Mouse (Mus musculus) olfactory bulb, adult 2 months (tissue): ENCODE measurements around the gene Adamtsl5. TPM values are rescaled to one million over a fixed set of nuclear protein-coding genes. Genes with fewer than 3 reads are reported as not detected.

Experiments
- H3K27ac ChIP-seq: fragments of 200-500 bp; 2 replicates; pipeline ENCODE4 v1.5.1; 2012; ENCODE audit warnings: low read depth, low read length; ENCODE audit not compliant: insufficient read depth
- H3K4me1 ChIP-seq: fragments of 200-500 bp; 2 replicates; pipeline ENCODE4 v1.6.1; 2012; ENCODE audit warnings: low read length; ENCODE audit not compliant: control insufficient read depth, insufficient read depth
- H3K4me3 ChIP-seq: fragments of 200-500 bp; 2 replicates; pipeline ENCODE4 v1.5.1; 2012; ENCODE audit warnings: mild to moderate bottlenecking, low read depth, low read length, moderate library complexity; ENCODE audit not compliant: insufficient read depth
- CTCF ChIP-seq: fragments of 200-500 bp; IDR thresholded peaks from 2 replicates; pipeline ENCODE4 v1.5.1; 2012; ENCODE audit warnings: low read depth, mild to moderate bottlenecking, low read length, moderate library complexity; ENCODE audit not compliant: insufficient read depth
- POLR2A ChIP-seq: fragments of 200-500 bp; IDR thresholded peaks from 2 replicates; pipeline ENCODE4 v1.6.1; 2012; ENCODE audit warnings: mild to moderate bottlenecking, low read depth, low read length, moderate library complexity; ENCODE audit not compliant: insufficient read depth
- WGBS: fragments of 180-500 bp; shearing (Covaris S2); methylation state at CpG from one replicate; pipeline ENCODE4 v1.1.7; 2018; 5-methylcytosine and 5-hydroxymethylcytosine counted together
- polyA plus RNA-seq: library from polyadenylated mRNA; stranded (reverse); fragments of >200 nt; gene quantifications from 2 replicates; pipeline ENCODE4 v1.2.4, GENCODE M21; 2012; ENCODE audit warnings: low replicate concordance; ENCODE audit not compliant: missing spikeins, insufficient read depth, insufficient read length

Adamtsl5 gene
- polyA plus RNA-seq, 1 experiment = not detected

DNA sequence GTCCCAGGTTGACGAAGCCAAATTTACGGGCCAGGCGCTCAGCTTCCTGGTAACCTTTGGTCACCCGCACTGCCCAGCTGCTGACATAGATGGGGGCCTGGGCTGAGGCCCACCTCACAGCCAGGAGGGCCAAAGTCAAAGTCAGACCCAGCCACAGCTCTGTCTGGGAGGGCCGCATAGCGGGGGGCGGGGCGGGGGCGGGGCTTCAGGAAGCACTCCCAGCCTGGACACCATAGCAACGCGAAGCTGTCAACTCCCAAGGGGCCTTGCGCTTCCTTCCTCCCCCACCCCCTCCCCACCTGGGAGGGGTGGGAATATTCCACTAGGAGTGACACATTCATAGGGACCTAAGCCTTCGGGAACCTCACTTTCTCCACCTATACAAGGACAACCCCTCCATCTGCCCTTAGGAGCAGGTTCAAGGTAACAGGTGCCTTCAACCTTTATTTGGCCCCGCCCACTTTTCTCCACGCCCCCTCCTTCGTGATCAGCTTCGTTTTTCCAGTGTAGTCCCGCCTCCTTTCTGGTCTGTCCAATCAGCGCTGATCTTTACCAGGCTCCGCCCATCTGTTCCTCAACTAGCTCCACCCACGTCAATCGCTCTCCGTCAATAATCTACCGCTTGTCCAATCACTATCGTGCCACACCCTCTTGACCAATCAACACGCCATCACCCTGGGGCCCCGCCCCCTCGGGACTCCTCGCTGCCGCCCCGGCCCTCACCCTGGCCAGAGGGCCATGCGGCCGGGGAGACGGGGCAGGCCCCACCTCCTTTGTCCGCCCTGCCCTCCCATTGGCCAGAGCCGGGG lies 18.7 kb downstream of the Adamtsl5 start, which contains the start of the genes Pcsk4 and Reep6:
Gene Pcsk4 (minus strand): TSS at position 226 of the 809 bp plus-strand sequence.
Gene Reep6 (plus strand): TSS at position 681 of the 809 bp plus-strand sequence.
- Histone ChIP-seq H3K4me1 (peaks cover 12% of the 10 kb centered on the region), H3K27ac (no peak within 1 kb of the TSS), H3K4me3 (peak within 1 kb of the TSS; percentile 53)
- TF ChIP-seq CTCF (no peak), POLR2A (no peak)
- 7% methylated on average over 36 of the region's 36 CpGs for WGBS

DNA sequence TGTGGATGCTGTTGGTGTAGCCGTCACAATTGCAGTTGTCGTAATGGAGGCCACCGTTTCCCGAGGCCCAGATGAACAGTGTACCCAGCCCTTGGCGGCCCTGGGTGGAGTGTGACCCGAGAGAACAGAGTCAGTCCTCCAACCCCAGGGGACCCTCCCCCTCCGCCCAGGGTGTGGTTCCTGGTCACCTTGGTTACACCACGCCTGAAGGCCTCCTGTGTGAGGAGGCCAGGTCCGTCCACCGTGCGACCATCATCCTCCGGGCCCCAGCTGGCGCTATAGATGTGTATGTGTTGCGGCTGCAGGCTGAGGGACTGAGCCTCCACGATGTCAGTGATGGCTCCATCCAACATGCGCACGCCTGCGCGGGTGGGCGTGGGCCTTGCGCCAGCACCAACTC lies 23.2 kb downstream of the Adamtsl5 start:
- WGBS = 90% methylated on average over 21 of the region's 21 CpGs
- H3K4me3 ChIP-seq = no peak overlapping the region
- peaks cover 21% of the 10 kb centered on the region for H3K4me1 ChIP-seq
- TF ChIP-seq CTCF (no peak), POLR2A (no peak)
- no peak overlapping the region for H3K27ac ChIP-seq

DNA sequence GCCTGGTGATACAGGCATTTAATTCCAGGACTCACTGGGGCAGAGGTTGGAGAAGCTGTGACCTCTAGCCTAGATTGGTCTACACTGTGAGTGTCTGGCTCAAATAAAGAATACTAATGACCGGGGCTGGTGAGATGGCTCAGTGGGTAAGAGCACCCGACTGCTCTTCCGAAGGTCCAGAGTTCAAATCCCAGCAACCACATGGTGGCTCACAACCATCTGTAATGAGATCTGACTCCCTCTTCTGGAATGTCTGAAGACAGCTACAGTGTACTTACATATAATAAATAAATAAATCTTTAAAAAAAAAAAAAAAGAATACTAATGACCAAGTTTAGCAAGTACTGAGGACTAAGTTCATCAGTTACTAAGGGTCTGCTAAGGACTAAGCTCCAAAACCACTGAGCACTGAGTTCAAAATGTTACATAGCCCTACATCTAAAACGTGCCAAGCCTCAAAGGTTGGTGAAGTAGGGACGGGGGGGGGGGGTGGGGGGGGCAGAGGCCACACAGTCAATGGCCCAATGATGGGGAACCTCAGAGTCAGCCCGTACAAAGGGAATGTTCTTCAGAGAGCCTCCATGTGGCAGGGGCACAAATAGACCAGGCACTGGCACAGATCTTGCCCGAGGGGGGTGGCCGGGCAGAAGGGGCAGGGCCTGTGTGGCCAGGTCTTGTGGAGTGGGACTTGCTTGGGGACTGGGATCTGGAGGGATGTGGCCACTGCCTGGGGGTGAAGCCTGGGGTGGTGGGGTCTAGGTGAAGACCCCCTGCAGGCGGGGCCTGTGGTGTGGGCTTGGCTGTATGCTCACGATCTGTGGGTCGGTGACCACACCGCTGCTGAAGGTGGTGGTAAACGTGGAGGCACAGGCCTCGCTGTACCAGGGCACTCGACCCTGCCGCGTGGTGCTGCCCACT lies 23.8 kb downstream of the Adamtsl5 start:
- Histone ChIP-seq H3K27ac (no peak overlapping the region), H3K4me3 (no peak overlapping the region), H3K4me1 (peaks cover 19% of the 10 kb centered on the region)
- WGBS = 75% methylated on average over 17 of the region's 17 CpGs
- TF ChIP-seq POLR2A (no peak), CTCF (no peak)

DNA sequence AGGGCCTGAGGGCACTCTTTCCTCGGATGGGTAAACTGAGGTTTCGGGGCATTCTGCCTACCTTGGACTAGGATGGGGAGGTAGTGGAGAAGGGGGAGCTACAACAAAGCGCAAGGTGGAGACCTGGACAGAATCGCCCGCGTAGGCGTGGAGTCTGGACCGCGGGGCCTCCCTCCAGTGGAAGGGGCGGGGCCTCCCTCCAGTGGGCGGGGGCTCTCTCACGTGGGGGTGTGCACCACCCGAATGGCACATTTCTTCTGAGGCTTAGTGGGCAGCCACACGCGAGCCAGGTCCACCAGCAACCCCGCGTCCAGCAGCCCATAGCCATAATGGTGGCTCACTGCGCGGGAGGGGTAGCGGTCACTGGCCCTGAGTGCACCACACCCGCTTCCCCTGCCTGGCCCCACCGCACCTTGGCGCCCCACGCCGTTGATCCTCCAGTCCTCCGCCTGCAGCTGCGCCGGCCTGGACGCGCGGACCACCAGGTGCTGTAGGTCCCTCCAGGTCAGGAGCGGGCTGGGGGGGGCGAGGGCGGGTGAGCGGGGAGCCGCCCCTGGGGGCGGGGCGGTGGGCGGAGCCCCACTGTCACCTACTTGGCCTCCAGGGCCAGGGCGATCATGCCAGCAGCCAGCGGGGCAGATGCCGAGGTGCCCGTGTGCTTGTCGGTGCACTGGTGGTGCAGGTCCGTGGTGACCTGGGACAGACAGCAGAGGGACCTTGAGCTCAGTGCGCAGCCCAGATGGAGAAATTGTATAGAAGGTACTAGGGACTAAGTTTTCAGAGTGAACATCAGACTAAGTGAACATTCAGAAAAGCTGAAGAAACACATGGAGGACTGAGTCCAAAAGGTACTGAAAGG lies 24.7 kb downstream of the Adamtsl5 start:
- Histone ChIP-seq H3K4me3 (peak overlapping the region; percentile 41), H3K4me1 (peaks cover 24% of the 10 kb centered on the region), H3K27ac (no peak overlapping the region)
- WGBS = 3% methylated on average over 45 of the region's 46 CpGs
- no peak for TF ChIP-seq POLR2A
- TF ChIP-seq CTCF = no peak

DNA sequence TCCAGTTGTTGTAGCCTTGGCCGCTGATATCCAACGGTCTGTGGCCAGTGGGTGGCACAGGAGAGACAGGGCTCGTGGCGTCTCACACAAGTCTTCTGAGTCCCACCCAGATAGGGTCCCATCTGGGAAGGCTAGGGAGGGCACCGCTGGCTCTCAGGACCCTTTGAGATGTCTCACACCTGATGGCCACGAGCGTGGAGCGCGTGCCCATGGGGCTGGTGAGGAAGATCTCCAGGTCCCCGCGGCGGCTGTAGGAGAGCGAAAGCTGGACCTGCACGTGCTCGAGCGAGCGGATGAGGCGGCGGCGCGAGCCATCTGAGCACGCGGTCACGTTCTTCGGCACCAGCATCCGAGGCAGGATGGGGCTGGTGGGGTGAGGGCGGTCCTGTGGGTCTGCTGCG lies 25.4 kb downstream of the Adamtsl5 start:
- Histone ChIP-seq H3K27ac (no peak overlapping the region), H3K4me1 (peaks cover 30% of the 10 kb centered on the region), H3K4me3 (peak overlapping the region; percentile 41)
- 3% methylated on average over 28 of the region's 28 CpGs for WGBS
- TF ChIP-seq CTCF = no peak

DNA sequence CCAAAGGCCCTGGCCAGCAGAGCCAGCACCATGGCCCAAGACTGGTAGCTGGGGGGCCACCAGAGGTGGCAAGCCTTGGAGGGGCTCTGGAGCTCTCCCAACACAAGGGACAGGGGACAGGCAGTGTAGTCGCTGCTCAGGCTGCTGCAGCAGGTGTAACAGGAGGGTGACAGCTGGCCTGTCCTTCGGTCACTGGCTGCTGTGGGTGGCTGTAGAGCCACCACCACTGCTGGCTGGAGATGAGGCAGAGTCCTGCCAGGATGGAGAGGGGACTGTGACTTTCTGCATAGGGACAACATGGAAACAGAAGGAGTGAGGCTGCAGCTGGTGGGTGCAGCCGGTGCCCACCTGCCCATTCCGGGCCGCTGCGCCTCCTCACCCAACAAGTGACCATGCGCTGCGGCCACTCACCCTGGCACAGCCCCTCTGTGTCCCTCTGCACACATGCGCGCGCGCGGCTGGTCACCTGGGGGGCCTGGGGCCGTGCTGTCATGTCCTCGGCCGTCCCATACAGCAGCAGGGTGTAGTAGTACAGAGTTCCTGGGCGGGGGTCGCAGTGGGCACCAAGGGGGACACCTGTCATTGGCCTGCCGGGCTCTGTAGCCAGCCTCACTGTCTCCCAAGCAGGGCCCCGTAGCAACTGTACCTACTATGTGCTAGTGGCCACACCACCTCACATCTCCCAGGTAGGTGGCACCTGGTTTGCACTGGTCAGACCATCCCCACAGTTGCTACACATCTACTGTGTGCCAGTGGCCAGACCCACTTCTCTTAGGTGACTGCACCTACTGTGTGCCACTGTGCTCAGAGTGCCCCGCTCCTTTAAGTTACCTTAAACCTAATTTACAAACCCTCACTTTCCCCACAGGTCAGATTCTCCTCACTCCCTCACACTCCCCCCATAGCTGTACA lies 26.3 kb downstream of the Adamtsl5 start:
- 96% methylated on average over 21 of the region's 21 CpGs for WGBS
- TF ChIP-seq CTCF = no peak
- TF ChIP-seq POLR2A = no peak
- Histone ChIP-seq H3K4me3 (no peak overlapping the region), H3K4me1 (peaks cover 39% of the 10 kb centered on the region), H3K27ac (no peak overlapping the region)

DNA sequence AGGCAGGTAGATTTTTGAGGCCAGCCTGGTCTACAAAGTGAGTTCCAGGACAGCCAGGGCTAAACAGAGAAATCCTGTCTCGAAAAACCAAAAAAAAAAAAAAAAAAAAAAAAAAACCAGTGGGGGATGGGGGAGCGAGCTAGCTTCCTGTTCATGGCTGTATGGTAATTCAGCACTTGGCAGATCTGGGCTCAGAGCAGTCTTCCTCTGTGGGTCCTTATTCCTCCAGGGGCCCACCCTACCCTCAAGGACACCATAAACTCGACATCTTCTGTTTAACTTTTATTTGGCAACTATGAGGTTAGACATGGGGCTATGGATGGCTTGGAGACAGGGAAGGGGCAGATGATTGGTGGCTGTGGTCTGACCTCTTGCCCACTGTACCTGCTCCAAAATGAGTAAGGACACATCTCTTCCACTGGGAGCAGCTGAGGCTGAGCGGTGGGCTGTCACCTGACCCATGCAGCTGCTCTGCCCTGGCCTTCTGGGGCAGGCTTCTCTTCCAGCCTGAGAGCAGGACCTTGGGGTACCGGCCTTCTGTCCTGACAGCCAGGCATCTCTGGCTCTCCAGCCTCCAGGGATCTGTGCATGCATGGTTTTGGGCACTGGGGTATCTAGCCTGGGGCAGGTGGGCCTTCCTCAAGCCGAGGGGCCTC lies 27.1 kb downstream of the Adamtsl5 start:
- TF ChIP-seq POLR2A = no peak
- no peak for TF ChIP-seq CTCF
- no peak overlapping the region for H3K27ac ChIP-seq
- no peak overlapping the region for H3K4me3 ChIP-seq
- WGBS = 80% methylated on average over 6 of the region's 6 CpGs
- H3K4me1 ChIP-seq = peaks cover 46% of the 10 kb centered on the region

DNA sequence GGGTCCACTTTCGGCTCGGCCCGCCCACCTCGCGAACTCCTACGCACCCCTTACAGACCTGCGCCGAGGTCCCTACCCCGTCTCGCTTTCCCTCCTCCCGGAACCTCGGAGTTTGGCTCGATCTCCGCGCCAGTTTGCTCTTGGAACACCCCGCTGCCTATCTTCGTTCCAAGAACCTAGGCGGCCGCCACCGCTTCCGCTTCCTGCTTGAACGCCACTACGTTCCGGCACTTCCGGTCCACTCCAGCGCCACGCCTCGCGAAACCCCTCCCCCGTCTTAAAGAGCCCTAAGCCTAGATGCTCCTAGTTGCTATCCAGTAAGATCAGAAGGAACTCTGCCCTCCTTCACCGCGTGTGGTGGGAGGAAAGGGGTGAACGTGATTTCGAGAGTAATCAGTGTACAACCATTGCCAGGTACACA lies 27.9 kb downstream of the Adamtsl5 start, which contains the start of gene 2310011J03Rik:
Gene 2310011J03Rik (minus strand): TSS at position 198 of the 421 bp plus-strand sequence.
- peak within 1 kb of the TSS; percentile 81 for H3K4me3 ChIP-seq
- under 1% methylated on average over 34 of the region's 34 CpGs for WGBS
- TF ChIP-seq POLR2A (peak; percentile 52; the same call in 1 of the 2 replicates), CTCF (no peak)
- peaks cover 54% of the 10 kb centered on the region for H3K4me1 ChIP-seq
- no peak within 1 kb of the TSS for H3K27ac ChIP-seq
